ENCODE assay signal across 27 mouse cellular contexts in genomic region chr2:51348774-51349173, GRCm38 (mm10).
"Had no signal": no experiment of that assay in that cellular context is flagged by ENCODE, and none has a peak within 500 bp of the region (broad histone marks: within the 10 kb centered on the region; RNA-seq: fewer than 3 reads in every experiment).

No protein-coding gene starts in this region.

- H3K4me2 ChIP-seq: heart, embryonic 12.5 days; hindbrain, embryonic 12.5 days; hindbrain, embryonic 14.5 days; intestine, embryonic 15.5 days; kidney, embryonic 15.5 days; limb, embryonic 12.5 days; liver, embryonic 11.5 days; liver, embryonic 13.5 days; liver, embryonic 15.5 days had no signal

- H3K36me3 ChIP-seq: heart, embryonic 10.5 days; heart, embryonic 12.5 days; hindbrain, embryonic 12.5 days; intestine, embryonic 15.5 days; kidney, embryonic 15.5 days; limb, embryonic 10.5 days; limb, embryonic 12.5 days; liver, embryonic 13.5 days; liver, embryonic 15.5 days had no signal

- H3K4me3 ChIP-seq: gastrocnemius, adult 2 months; heart, embryonic 10.5 days; heart, embryonic 12.5 days; hindbrain, embryonic 12.5 days; intestine, embryonic 15.5 days; kidney, embryonic 15.5 days; left cerebral cortex, adult 2 months; limb, embryonic 10.5 days; limb, embryonic 12.5 days; liver, embryonic 13.5 days; liver, embryonic 15.5 days had no signal

- H3K9me3 ChIP-seq: heart, embryonic 10.5 days; heart, embryonic 12.5 days; hindbrain, embryonic 12.5 days; intestine, embryonic 15.5 days; kidney, embryonic 15.5 days; limb, embryonic 10.5 days; limb, embryonic 12.5 days; liver, embryonic 13.5 days; liver, embryonic 15.5 days had no signal

- H3K27ac ChIP-seq: gastrocnemius, adult 2 months; heart, embryonic 10.5 days; hindbrain, embryonic 12.5 days; hindbrain, embryonic 14.5 days; intestine, embryonic 15.5 days; kidney, embryonic 15.5 days; kidney, postnatal 0 days; left cerebral cortex, adult 2 months; limb, embryonic 10.5 days; limb, embryonic 12.5 days; liver, embryonic 13.5 days; liver, embryonic 15.5 days had no signal

- H3K4me1 ChIP-seq: heart, embryonic 10.5 days; heart, embryonic 12.5 days; hindbrain, embryonic 12.5 days; intestine, embryonic 15.5 days; kidney, embryonic 15.5 days; limb, embryonic 10.5 days; liver, embryonic 13.5 days; liver, embryonic 15.5 days had no signal

- H3K9ac ChIP-seq: heart, embryonic 12.5 days; hindbrain, embryonic 12.5 days; hindbrain, embryonic 14.5 days; intestine, embryonic 15.5 days; kidney, embryonic 15.5 days; limb, embryonic 12.5 days; liver, embryonic 13.5 days; liver, embryonic 15.5 days had no signal

- H3K27me3 ChIP-seq: heart, embryonic 12.5 days; hindbrain, embryonic 12.5 days; intestine, embryonic 15.5 days; kidney, embryonic 15.5 days; limb, embryonic 12.5 days; liver, embryonic 13.5 days; liver, embryonic 15.5 days had no signal

- DNase-seq: gastrocnemius, adult 2 months; gastrocnemius, postnatal 10 days; gastrocnemius, postnatal 36 days; heart, adult 18-20 months; heart, postnatal 10 days; heart, postnatal 4 days; kidney, adult 11 months; kidney, adult 2 months; kidney, adult 9 months; kidney, postnatal 14 days; kidney, postnatal 36 days; liver; liver, embryonic 13.5 days had no signal

- ATAC-seq: hindbrain, embryonic 16.5 days; inflammation-experienced regulatory T-cells, adult 6 months; intestine, embryonic 15.5 days had no signal
